8 mouse cellular contexts compared by ENCODE assay signal in genomic region chr1:171294298-171295062, GRCm38 (mm10). TPM values are rescaled to one million over a fixed set of nuclear protein-coding genes. Genes with fewer than 3 reads are reported as not detected.
A peak's percentile ranks its signal among the peaks of the same experiment; 100 is the strongest.
DNase-seq lines count a peak whose midpoint lies in the region; ATAC-seq and TF ChIP-seq lines count a peak whose summit lies in the region.

Ufc1 (minus strand) TSS chr1:171295024.

- H3K27me3 ChIP-seq in heart, embryonic 10.5 days (ENCODE audit: insufficient read depth, poor library complexity, severe bottlenecking): peaks cover 18% of the 10 kb centered on the region
- H3K27me3 ChIP-seq in kidney, embryonic 14.5 days (ENCODE audit: control insufficient read depth, insufficient read depth, low read length): no peaks in the 10 kb centered on the region; the same call in 1 of the 2 replicates
- H3K27me3 ChIP-seq in limb, embryonic 14.5 days (ENCODE audit: control insufficient read depth, insufficient read depth, low read length): no peaks in the 10 kb centered on the region
- peaks cover 11% of the 10 kb centered on the region for H3K27me3 ChIP-seq in midbrain, embryonic 16.5 days (ENCODE audit: control insufficient read depth, insufficient read depth, low read depth, low read length)
- no peaks in the 10 kb centered on the region for H3K27me3 ChIP-seq in spleen, adult 2 months (ENCODE audit: control insufficient read depth, insufficient read depth, low read length)

- TF ChIP-seq POLR2A in bone marrow, adult 2 months (IDR thresholded peaks at IDR 0.05; ENCODE audit: borderline replicate concordance, control insufficient read depth, low read depth, low read length): peak; percentile 66; the same call in 1 of the 2 replicates
- peak; percentile 51 for TF ChIP-seq POLR2A in embryonic fibroblast, embryonic 13.5 days (IDR thresholded peaks at IDR 0.05; ENCODE audit: low read depth, low read length)
- peak; percentile 54; the same call in 1 of the 2 replicates for TF ChIP-seq POLR2A in limb, embryonic 14.5 days (IDR thresholded peaks at IDR 0.05; ENCODE audit: borderline replicate concordance, extremely low read depth, insufficient read depth, insufficient read length)
- peak; percentile 53; the same call in 1 of the 2 replicates for TF ChIP-seq POLR2A in spleen, adult 2 months (IDR thresholded peaks at IDR 0.05; ENCODE audit: low read depth, low read length)

- peak; percentile 78 for ATAC-seq in kidney, embryonic 14.5 days (ENCODE audit: low FRiP score, low TSS enrichment)
- peak; percentile 87 for ATAC-seq in limb, embryonic 14.5 days (ENCODE audit: low FRiP score, low read depth)
- ATAC-seq in midbrain, embryonic 16.5 days: peak; percentile 88

- H3K4me1 ChIP-seq in bone marrow, adult 2 months (ENCODE audit: control insufficient read depth, insufficient read depth, low read length): peaks cover 1% of the 10 kb centered on the region; the same call in 1 of the 2 replicates
- no peaks in the 10 kb centered on the region; the same call in 1 of the 2 replicates for H3K4me1 ChIP-seq in embryonic fibroblast, embryonic 13.5 days (ENCODE audit: control insufficient read depth, insufficient read depth, low read length)
- peaks cover 8% of the 10 kb centered on the region; the same call in 1 of the 2 replicates for H3K4me1 ChIP-seq in heart, embryonic 10.5 days
- H3K4me1 ChIP-seq in kidney, embryonic 14.5 days (ENCODE audit: control insufficient read depth, insufficient read depth, low read length): peaks cover 8% of the 10 kb centered on the region; the same call in 1 of the 2 replicates
- H3K4me1 ChIP-seq in limb, embryonic 14.5 days (ENCODE audit: control insufficient read depth, insufficient read depth, low read length): peaks cover 9% of the 10 kb centered on the region
- H3K4me1 ChIP-seq in midbrain, embryonic 16.5 days (ENCODE audit: control insufficient read depth, insufficient read depth, low read length): peaks cover 12% of the 10 kb centered on the region
- H3K4me1 ChIP-seq in spleen, adult 2 months (ENCODE audit: control insufficient read depth, insufficient read depth, insufficient read length): peaks cover 3% of the 10 kb centered on the region; the same call in 1 of the 2 replicates

- under 1% methylated on average over 42 of the region's 42 CpGs for WGBS in bone marrow, adult 2 months
- WGBS in heart, embryonic 10.5 days: 1% methylated on average over 42 of the region's 42 CpGs
- under 1% methylated on average over 42 of the region's 42 CpGs for WGBS in kidney, embryonic 14.5 days
- WGBS in limb, embryonic 14.5 days: under 1% methylated on average over 42 of the region's 42 CpGs
- WGBS in midbrain, embryonic 16.5 days: under 1% methylated on average over 42 of the region's 42 CpGs
- WGBS in spleen, adult 2 months: under 1% methylated on average over 42 of the region's 42 CpGs

- peak within 1 kb of the TSS; percentile 68 for H3K4me2 ChIP-seq in kidney, embryonic 14.5 days (replicated peaks; ENCODE audit: low read depth, low read length)
- peak within 1 kb of the TSS; percentile 83 for H3K4me2 ChIP-seq in limb, embryonic 14.5 days (replicated peaks; ENCODE audit: low read depth, low read length, severe bottlenecking)
- H3K4me2 ChIP-seq in midbrain, embryonic 16.5 days (ENCODE audit: low read length): peak within 1 kb of the TSS; percentile 69

- peaks cover 19% of the 10 kb centered on the region for H3K36me3 ChIP-seq in heart, embryonic 10.5 days
- peaks cover 6% of the 10 kb centered on the region for H3K36me3 ChIP-seq in kidney, embryonic 14.5 days (ENCODE audit: control insufficient read depth, insufficient read depth, low read length)
- peaks cover 7% of the 10 kb centered on the region for H3K36me3 ChIP-seq in limb, embryonic 14.5 days (ENCODE audit: control insufficient read depth, insufficient read depth, low read length)
- no peaks in the 10 kb centered on the region for H3K36me3 ChIP-seq in midbrain, embryonic 16.5 days (ENCODE audit: control insufficient read depth, insufficient read depth, low read length)
- no peaks in the 10 kb centered on the region for H3K36me3 ChIP-seq in spleen, adult 2 months (ENCODE audit: control insufficient read depth, insufficient read depth, low read length)

- H3K27ac ChIP-seq in bone marrow, adult 2 months (ENCODE audit: control insufficient read depth, insufficient read depth, low read depth, low read length, poor library complexity): peak within 1 kb of the TSS; percentile 94
- H3K27ac ChIP-seq in embryonic fibroblast, embryonic 13.5 days (ENCODE audit: insufficient read depth, low read length): peak within 1 kb of the TSS; percentile 94
- H3K27ac ChIP-seq in heart, embryonic 10.5 days: peak within 1 kb of the TSS; percentile 99
- peak within 1 kb of the TSS; percentile 94 for H3K27ac ChIP-seq in kidney, embryonic 14.5 days (ENCODE audit: low read depth, low read length)
- H3K27ac ChIP-seq in limb, embryonic 14.5 days (replicated peaks; ENCODE audit: low read depth, low read length): peak within 1 kb of the TSS; percentile 96
- peak within 1 kb of the TSS; percentile 94 for H3K27ac ChIP-seq in midbrain, embryonic 16.5 days (ENCODE audit: low read length)
- H3K27ac ChIP-seq in spleen, adult 2 months (ENCODE audit: insufficient read depth, low read length): peak within 1 kb of the TSS; percentile 95

- H3K9ac ChIP-seq in kidney, embryonic 14.5 days (ENCODE audit: low read depth, low read length): peak within 1 kb of the TSS; percentile 72
- H3K9ac ChIP-seq in limb, embryonic 14.5 days (ENCODE audit: low read depth, low read length, severe bottlenecking): peak within 1 kb of the TSS; percentile 89
- H3K9ac ChIP-seq in midbrain, embryonic 16.5 days (ENCODE audit: low read depth, low read length): peak within 1 kb of the TSS; percentile 77

- no peaks in the 10 kb centered on the region for H3K9me3 ChIP-seq in heart, embryonic 10.5 days
- no peaks in the 10 kb centered on the region for H3K9me3 ChIP-seq in kidney, embryonic 14.5 days (ENCODE audit: control insufficient read depth, low read length)
- no peaks in the 10 kb centered on the region for H3K9me3 ChIP-seq in limb, embryonic 14.5 days (ENCODE audit: control insufficient read depth, low read length)
- H3K9me3 ChIP-seq in midbrain, embryonic 16.5 days (replicated peaks; ENCODE audit: control insufficient read depth, low read length, poor library complexity, severe bottlenecking): no peaks in the 10 kb centered on the region

- peak; percentile 85 to 87 for DNase-seq in B cell, adult 2 months
- DNase-seq in heart, embryonic 10.5 days (ENCODE audit: low spot score): peak; percentile 92
- DNase-seq in limb, embryonic 14.5 days (ENCODE audit: low spot score): peak; percentile 88
- DNase-seq in spleen, adult 2 months (ENCODE audit: low read depth in 1 of 2, low spot score in 2 of 2): peak; percentile 74 to 78

- peak within 1 kb of the TSS; percentile 99 for H3K4me3 ChIP-seq in bone marrow, adult 2 months (replicated peaks; ENCODE audit: control insufficient read depth, low read depth, low read length)
- H3K4me3 ChIP-seq in embryonic fibroblast, embryonic 13.5 days (ENCODE audit: insufficient read depth, low read length): peak within 1 kb of the TSS; percentile 79
- H3K4me3 ChIP-seq in heart, embryonic 10.5 days: peak within 1 kb of the TSS; percentile 76
- H3K4me3 ChIP-seq in kidney, embryonic 14.5 days (ENCODE audit: low read length): peak within 1 kb of the TSS; percentile 77
- peak within 1 kb of the TSS; percentile 66 for H3K4me3 ChIP-seq in limb, embryonic 14.5 days (replicated peaks; ENCODE audit: low read length)
- H3K4me3 ChIP-seq in midbrain, embryonic 16.5 days (ENCODE audit: low read depth, low read length): peak within 1 kb of the TSS; percentile 68
- peak within 1 kb of the TSS; percentile 97 for H3K4me3 ChIP-seq in spleen, adult 2 months (ENCODE audit: extremely low read depth, insufficient read depth, insufficient read length)

- TF ChIP-seq CTCF in bone marrow, adult 2 months (IDR thresholded peaks at IDR 0.05; ENCODE audit: control insufficient read depth, insufficient read depth, low read length): no peak
- TF ChIP-seq CTCF in embryonic fibroblast, embryonic 13.5 days (IDR thresholded peaks at IDR 0.05; ENCODE audit: borderline replicate concordance, insufficient read depth, low read length): no peak
- no peak for TF ChIP-seq CTCF in spleen, adult 2 months (IDR thresholded peaks at IDR 0.05; ENCODE audit: extremely low read depth, insufficient read depth, insufficient read length, insufficient replicate concordance)

RNA-seq across cellular contexts. Expression of gene Ufc1, which starts in this region (rescaled TPM):
- polyA plus RNA-seq in bone marrow, adult 2 months (2011; ENCODE audit: insufficient read depth, insufficient read length, low replicate concordance, missing spikeins): 34.0 and 84.2 TPM in 2 replicates
- polyA plus RNA-seq in embryonic fibroblast, embryonic 13.5 days (2011; ENCODE audit: insufficient read length, low read depth, missing spikeins): 77.8 and 81.9 TPM in 2 replicates
- polyA plus RNA-seq in heart, embryonic 10.5 days (2016; fragmentation: Nextera tagmentation; extraction: Ambion mirVana): 86.8 and 92.0 TPM in 2 replicates
- 114 and 123 TPM in 2 replicates for polyA plus RNA-seq in kidney, embryonic 14.5 days (2014; fragmentation: Nextera tagmentation; extraction: Ambion mirVana)
- 46.5 and 60.9 TPM in 2 replicates for polyA plus RNA-seq in limb, embryonic 14.5 days (2012; rRNA removed)
- polyA plus RNA-seq in limb, embryonic 14.5 days (2014; fragmentation: Nextera tagmentation; extraction: Ambion mirVana): 133 and 135 TPM in 2 replicates
- polyA plus RNA-seq in midbrain, embryonic 16.5 days (2015; fragmentation: Nextera tagmentation; extraction: Ambion mirVana): 105 and 116 TPM in 2 replicates
- 9.8 and 11.1 TPM in 2 replicates for polyA plus RNA-seq in spleen, adult 2 months (2012; rRNA removed)

Comparison
In these comparisons a context has a peak if more than half of its experiments do, and no peak if none do; other contexts are left out.
1. Peak in every context shown above with its lines: DNase-seq, ATAC-seq, H3K4me3 ChIP-seq and H3K27ac ChIP-seq.